Mouse (Mus musculus) heart, postnatal 36 days (tissue): ENCODE measurements at regions not wholly inside any gene's neighbourhood (a gene's known extent, or its start where the extent isn't known, plus 50 kb on each side); places are given as distances from the start of the nearest gene placed in this dataset.

ENCODE experiments used
- DNase-seq, 2 experiments: peaks; one replicate each; pipeline ENCODE4 v3.0.0; 2021 to 2022
- intact Hi-C: fragments of 180-260 bp; cut with DNase I; formaldehyde crosslinking; loops from one replicate; pipeline ENCODE4 v1.15.1; 2025

GRCm38 (mm10) chr7:92984701-92985682 is 94.7 kb upstream of the Fam181b start:
- intact Hi-C loops = no loop called here
- peak; percentile 23 to 31 for DNase-seq

- no peak for DNase-seq
- intact Hi-C loops = no loop called here
Observed at GRCm38 (mm10) chr7:92985683-92986070, 94.0 kb upstream of the Fam181b start.

GRCm38 (mm10) chr7:92998886-92999285 is 80.8 kb upstream of the Fam181b start:
- no peak for DNase-seq
- intact Hi-C loops = no loop called here

GRCm38 (mm10) chr7:93006694-93007231 is 72.9 kb upstream of the Fam181b start:
- peak; percentile 72 to 73 for DNase-seq
- intact Hi-C loops = loop anchor here (1.0 to 5.0 kb wide), 2 partner anchors 36 to 73 kb away; no protein-coding TSS in a partner anchor

GRCm38 (mm10) chr7:93007721-93008120 is 71.9 kb upstream of the Fam181b start:
- DNase-seq = no peak
- intact Hi-C loops = loop anchor here (5.0 kb wide), 1 partner anchor 35 kb away; no protein-coding TSS in a partner anchor

GRCm38 (mm10) chr7:93019390-93019789 is 60.3 kb upstream of the Fam181b start:
- intact Hi-C loops = no loop called here
- DNase-seq = no peak

- intact Hi-C loops = no loop called here
- no peak for DNase-seq
Observed at GRCm38 (mm10) chr7:93023489-93024130, 56.1 kb upstream of the Fam181b start.

- intact Hi-C loops = no loop called here
- DNase-seq = no peak
Observed at GRCm38 (mm10) chr7:93026231-93026630, 53.4 kb upstream of the Fam181b start.
